Mouse (Mus musculus) G1E-ER4 (cell line): ENCODE results near the gene 4921507P07Rik. TPM values are rescaled to one million over a fixed set of nuclear protein-coding genes. Genes with fewer than 3 reads are reported as not detected.

Source experiments
- GATA1 ChIP-seq: IDR thresholded peaks from one replicate; pipeline ENCODE4 v1.8.0; 2012; ENCODE audit warnings: low read length, inconsistent platforms
- polyA plus RNA-seq: library from polyadenylated mRNA; stranded (reverse); fragments of >175 nt; gene quantifications from 2 replicates; pipeline ENCODE4 v1.2.3, GENCODE M21; 2012

The 4921507P07Rik gene
- polyA plus RNA-seq = not detected in 2 replicates

- no peak for TF ChIP-seq GATA1
These were observed at the start of gene 4921507P07Rik for GRCm38 (mm10) chr6:50596301-50597211. TSS of gene 4921507P07Rik (minus strand) at chr6:50596632.

- no peak for TF ChIP-seq GATA1
These were observed 48.3 kb upstream of the 4921507P07Rik start for GRCm38 (mm10) chr6:50644701-50645100.

- TF ChIP-seq GATA1 = no peak
These were observed 45.5 kb upstream of the 4921507P07Rik start for GRCm38 (mm10) chr6:50641898-50642297.

- no peak for TF ChIP-seq GATA1
These were observed 43.9 kb upstream of the 4921507P07Rik start for GRCm38 (mm10) chr6:50640377-50640776.

- no peak for TF ChIP-seq GATA1
These were observed 43.2 kb upstream of the 4921507P07Rik start for GRCm38 (mm10) chr6:50639656-50640055.

GRCm38 (mm10) chr6:50601620-50602019 lies 5.2 kb upstream of the 4921507P07Rik start:
- no peak for TF ChIP-seq GATA1

- TF ChIP-seq GATA1 = no peak
These were observed 2.1 kb upstream of the 4921507P07Rik start for GRCm38 (mm10) chr6:50598560-50598959.

GRCm38 (mm10) chr6:50594372-50594771 lies 2.1 kb downstream of the 4921507P07Rik start:
- no peak for TF ChIP-seq GATA1

- TF ChIP-seq GATA1 = no peak
These were observed 3.0 kb downstream of the 4921507P07Rik start for GRCm38 (mm10) chr6:50593334-50593845.

- TF ChIP-seq GATA1 = no peak
These were observed 6.2 kb downstream of the 4921507P07Rik start for GRCm38 (mm10) chr6:50590234-50590633.

- TF ChIP-seq GATA1 = no peak
These were observed 8.2 kb downstream of the 4921507P07Rik start for GRCm38 (mm10) chr6:50588251-50588650.

GRCm38 (mm10) chr6:50587412-50587811 lies 9.0 kb downstream of the 4921507P07Rik start:
- TF ChIP-seq GATA1 = no peak

- TF ChIP-seq GATA1 = no peak
These were observed 10.1 kb downstream of the 4921507P07Rik start for GRCm38 (mm10) chr6:50586316-50586715.

GRCm38 (mm10) chr6:50585733-50586132 lies 10.7 kb downstream of the 4921507P07Rik start:
- no peak for TF ChIP-seq GATA1

- TF ChIP-seq GATA1 = no peak
These were observed 24.8 kb downstream of the 4921507P07Rik start for GRCm38 (mm10) chr6:50571661-50572060.

- no peak for TF ChIP-seq GATA1
These were observed 29.5 kb downstream of the 4921507P07Rik start for GRCm38 (mm10) chr6:50566997-50567255.
